Mouse (Mus musculus): ENCODE measurements around the gene Slc2a6.

DNA sequence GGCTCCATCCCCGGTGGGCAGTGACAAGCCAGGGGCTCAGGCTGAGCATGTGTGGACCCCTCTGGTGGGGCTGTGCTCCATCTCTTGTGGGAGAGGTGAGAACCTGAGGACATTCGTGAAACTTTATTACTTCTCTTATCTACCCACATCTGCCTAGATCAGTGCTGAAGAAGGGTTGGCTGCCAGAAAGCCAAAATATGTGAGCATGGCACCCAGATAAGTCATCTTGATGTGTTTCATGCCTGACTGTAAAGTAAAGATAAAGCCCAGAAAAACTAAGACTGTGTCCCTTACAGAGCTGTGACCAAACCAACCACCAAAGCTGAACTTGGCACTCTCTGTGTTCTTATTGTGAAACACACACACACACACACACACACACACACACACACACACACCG lies 33.9 kb downstream of the Slc2a6 start:
- TF ChIP-seq EP300 (IDR thresholded peaks at IDR 0.05; ENCODE audit: low read depth in 1 of 2, low read length in 2 of 2) (peak; percentile 52 to 59; a peak in 3 of 4 replicates), POLR2A (IDR thresholded peaks at IDR 0.05; ENCODE audit: control insufficient read depth in 1 of 2, insufficient read depth in 1 of 2, low read depth in 1 of 2, low read length in 2 of 2, poor library complexity in 1 of 2) (no peak), TAL1 (IDR thresholded peaks at IDR 0.05; ENCODE audit: low read length) (no peak), CTCF (IDR thresholded peaks at IDR 0.05 in 2 of 3, conservative IDR thresholded peaks at IDR 0.05 in 1 of 3; ENCODE audit: control insufficient read depth in 1 of 3, insufficient read depth in 1 of 3, low read depth in 2 of 3, low read length in 3 of 3, poor library complexity in 1 of 3, severe bottlenecking in 1 of 3) (no peak), ZNF384 (IDR thresholded peaks at IDR 0.05; ENCODE audit: low read depth, low read length) (no peak), GATA1 (IDR thresholded peaks at IDR 0.05; ENCODE audit: low read depth, low read length) (peak; percentile 66), TCF12 (IDR thresholded peaks at IDR 0.05; ENCODE audit: low read depth, low read length) (peak; percentile 78), POLR2AphosphoS2 (IDR thresholded peaks at IDR 0.05; ENCODE audit: low read length) (no peak), UBTF (IDR thresholded peaks at IDR 0.05; ENCODE audit: borderline replicate concordance, insufficient read depth, low read depth, low read length) (no peak), MXI1 (IDR thresholded peaks at IDR 0.05; ENCODE audit: low read depth, low read length) (peak; percentile 24; the same call in 1 of the 2 replicates), RAD21 (IDR thresholded peaks at IDR 0.05; ENCODE audit: low read depth, low read length) (no peak), CHD2 (IDR thresholded peaks at IDR 0.05; ENCODE audit: low read length) (no peak)
